Mouse (Mus musculus): ENCODE measurements around the gene Pkn1.

GRCm38 (mm10) chr8:83722631-83723030 is 23.7 kb upstream of the Pkn1 start:
- TF ChIP-seq MAFK (IDR thresholded peaks at IDR 0.05; ENCODE audit: insufficient read depth, low read depth, low read length) (no peak), HCFC1 (IDR thresholded peaks at IDR 0.05; ENCODE audit: borderline replicate concordance, insufficient read depth, low read length) (no peak), ZNF384 (IDR thresholded peaks at IDR 0.05; ENCODE audit: low read depth, low read length) (no peak), ZC3H11A (IDR thresholded peaks at IDR 0.05; ENCODE audit: borderline replicate concordance, low read depth, low read length) (no peak), CHD2 (IDR thresholded peaks at IDR 0.05; ENCODE audit: low read depth, low read length) (no peak)

All from ES-E14 (cell line).